ENCODE assay signal across 14 mouse cellular contexts in the genomic region with DNA sequence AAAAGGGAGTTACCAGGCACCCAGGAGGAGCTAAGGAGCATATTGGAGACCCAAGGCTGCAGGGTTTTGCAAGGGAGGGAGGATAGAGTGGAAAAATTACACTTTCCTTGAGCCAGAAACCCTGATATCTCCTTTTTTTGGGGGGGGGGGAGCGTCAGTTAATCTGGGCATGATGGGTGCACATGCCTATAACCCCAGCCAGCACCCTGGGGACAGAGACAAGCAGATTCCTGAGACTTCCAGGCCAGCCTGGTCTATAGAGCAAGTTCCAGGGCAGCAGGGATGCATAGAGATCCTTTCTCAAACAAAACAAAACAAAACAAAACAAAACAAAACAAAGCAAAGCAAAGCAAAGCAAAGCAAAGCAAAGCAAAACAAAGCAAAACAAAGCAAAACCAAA. TPM values are rescaled to one million over a fixed set of nuclear protein-coding genes. Genes with fewer than 3 reads are reported as not detected.
DNase-seq lines count a peak whose midpoint lies in the region; ATAC-seq and TF ChIP-seq lines count a peak whose summit lies in the region.
"Had no signal": no experiment of that assay in that cellular context is flagged by ENCODE, and none has a peak within 500 bp of the region (broad histone marks: within the 10 kb centered on the region; RNA-seq: fewer than 3 reads in every experiment).

No protein-coding gene starts in this region.

- 0 out of 2 replicates have a peak overlapping the region, but pooled peaks have one; percentile 0 for H3K4me2 ChIP-seq in kidney, embryonic 15.5 days
- peak overlapping the region; percentile 33 for H3K4me2 ChIP-seq in CH12.LX (ENCODE audit: insufficient read depth, low read depth, poor library complexity, severe bottlenecking)
- H3K4me2 ChIP-seq in intestine, embryonic 14.5 days (ENCODE audit: low read length): no peak overlapping the region
- H3K4me2 ChIP-seq: liver, embryonic 13.5 days; neural tube, embryonic 12.5 days had no signal

- dilution Hi-C loops in CH12.LX (cut with MboI; ENCODE audit: extremely low pct_ligation_motif_present, extremely low pct_unique_long_range_greater_than_20kb, low sequenced_read_pairs): no loop called here

- H3K27ac ChIP-seq in kidney, embryonic 15.5 days: peak overlapping the region; percentile 80
- H3K27ac ChIP-seq in CH12.LX (ENCODE audit: insufficient read depth, low read depth): peak overlapping the region; percentile 97
- peak overlapping the region; percentile 69; the same call in 1 of the 2 replicates for H3K27ac ChIP-seq in intestine, embryonic 14.5 days (ENCODE audit: low read depth)
- H3K27ac ChIP-seq: liver, embryonic 13.5 days; neural tube, embryonic 12.5 days had no signal

- TF ChIP-seq RAD21 in CH12.LX (IDR thresholded peaks at IDR 0.05; ENCODE audit: low read depth, low read length): no peak

- in situ Hi-C loops in CH12.LX (cut with MboI; ENCODE audit: low pct_ligation_motif_present, low pct_unique_long_range_greater_than_20kb, low sequenced_read_pairs): no loop called here

- no peak for DNase-seq in kidney, adult 8-10 months
- no peak for DNase-seq in CH12.LX (ENCODE audit: extremely low read depth)
- peak; percentile 24 for DNase-seq in NIH3T3 (ENCODE audit: low read depth)
- no peak for DNase-seq in intestine, embryonic 14.5 days (ENCODE audit: low spot score)
- no peak for DNase-seq in thymus, postnatal 10 days (ENCODE audit: low spot score in 2 of 2)
- no peak for DNase-seq in layer of hippocampus, postnatal 10 days (ENCODE audit: low spot score in 2 of 2)
- DNase-seq: liver, embryonic 13.5 days had no signal

- H3K9ac ChIP-seq in kidney, embryonic 15.5 days: no peak overlapping the region
- H3K9ac ChIP-seq in CH12.LX (ENCODE audit: insufficient read depth, low read depth): peak overlapping the region; percentile 28
- H3K9ac ChIP-seq in intestine, embryonic 14.5 days (ENCODE audit: low read length): no peak overlapping the region
- H3K9ac ChIP-seq: liver, embryonic 13.5 days; neural tube, embryonic 12.5 days had no signal

- H3K36me3 ChIP-seq in kidney, embryonic 15.5 days: no peaks in the 10 kb centered on the region
- no peaks in the 10 kb centered on the region for H3K36me3 ChIP-seq in CH12.LX (replicated peaks in 1 of 2; ENCODE audit: control insufficient read depth in 1 of 2, insufficient read depth in 1 of 2, low read length in 1 of 2)
- H3K36me3 ChIP-seq in intestine, embryonic 14.5 days (ENCODE audit: control insufficient read depth, insufficient read depth, low read length): no peaks in the 10 kb centered on the region
- H3K36me3 ChIP-seq: liver, embryonic 13.5 days; midbrain, embryonic 10.5 days; neural tube, embryonic 12.5 days had no signal

- H3K9me3 ChIP-seq in kidney, embryonic 15.5 days (replicated peaks): no peaks in the 10 kb centered on the region
- no peaks in the 10 kb centered on the region for H3K9me3 ChIP-seq in CH12.LX (replicated peaks; ENCODE audit: low read length)
- no peaks in the 10 kb centered on the region for H3K9me3 ChIP-seq in intestine, embryonic 14.5 days (ENCODE audit: control insufficient read depth, low read length)
- H3K9me3 ChIP-seq: liver, embryonic 13.5 days; midbrain, embryonic 10.5 days; neural tube, embryonic 12.5 days had no signal

- no peak for TF ChIP-seq POLR2A in CH12.LX (IDR thresholded peaks at IDR 0.05; ENCODE audit: low read depth, low read length)

- no peak for TF ChIP-seq CTCF in CH12.LX (conservative IDR thresholded peaks at IDR 0.05 in 1 of 2, IDR thresholded peaks at IDR 0.05 in 1 of 2; ENCODE audit: low read depth in 2 of 2, low read length in 2 of 2)

- H3K4me1 ChIP-seq in kidney, embryonic 15.5 days: peaks cover 30% of the 10 kb centered on the region
- peaks cover 37 to 68% of the 10 kb centered on the region in 2 experiments for H3K4me1 ChIP-seq in CH12.LX (ENCODE audit: control insufficient read depth in 1 of 2, insufficient read depth in 2 of 2)
- H3K4me1 ChIP-seq in intestine, embryonic 14.5 days (replicated peaks; ENCODE audit: control insufficient read depth, insufficient read depth, low read length): peaks cover 12% of the 10 kb centered on the region

- H3K79me2 ChIP-seq in CH12.LX (replicated peaks; ENCODE audit: control insufficient read depth, extremely low read depth, insufficient read depth, poor library complexity, severe bottlenecking): peaks cover 6% of the 10 kb centered on the region

- 70% methylated on average over 1 of the region's 1 CpGs for WGBS in kidney, embryonic 15.5 days
- WGBS in intestine, embryonic 14.5 days: 62% methylated on average over 1 of the region's 1 CpGs

- ATAC-seq in kidney, embryonic 15.5 days (replicated peaks; ENCODE audit: low FRiP score): no peak
- no peak for ATAC-seq in intestine, embryonic 14.5 days (replicated peaks; ENCODE audit: low FRiP score, low TSS enrichment, low read depth)
- no peak for ATAC-seq in granulocyte monocyte progenitor cell, adult 5-6 weeks (replicated peaks; ENCODE audit: poor library complexity, severe bottlenecking)
- ATAC-seq: hindbrain, embryonic 16.5 days had no signal

- no peak for TF ChIP-seq EP300 in CH12.LX (IDR thresholded peaks at IDR 0.05; ENCODE audit: low read length)

- H3K4me3 ChIP-seq in kidney, embryonic 15.5 days (replicated peaks): no peak overlapping the region
- no peak overlapping the region for H3K4me3 ChIP-seq in CH12.LX (replicated peaks in 1 of 3; ENCODE audit: low read depth in 2 of 3, low read length in 2 of 3, poor library complexity in 1 of 3)
- no peak overlapping the region for H3K4me3 ChIP-seq in intestine, embryonic 14.5 days (ENCODE audit: low read depth, low read length)
- H3K4me3 ChIP-seq: liver, embryonic 13.5 days; midbrain, embryonic 10.5 days; neural tube, embryonic 12.5 days had no signal

- no peaks in the 10 kb centered on the region for H3K27me3 ChIP-seq in kidney, embryonic 15.5 days
- H3K27me3 ChIP-seq in CH12.LX (replicated peaks): no peaks in the 10 kb centered on the region
- no peaks in the 10 kb centered on the region for H3K27me3 ChIP-seq in intestine, embryonic 14.5 days (replicated peaks; ENCODE audit: control insufficient read depth, insufficient read depth, low read length)
- H3K27me3 ChIP-seq: liver, embryonic 13.5 days; neural tube, embryonic 12.5 days had no signal

TF ChIP-seq in CH12.LX, 34 proteins besides CTCF, POLR2A, EP300 and RAD21:
- TF ChIP-seq TBP (conservative IDR thresholded peaks at IDR 0.05; ENCODE audit: low read depth, low read length) (no peak), NELFE (IDR thresholded peaks at IDR 0.05; ENCODE audit: low read depth, low read length) (no peak), SIN3A (IDR thresholded peaks at IDR 0.05; ENCODE audit: low read length) (no peak), MEF2A (IDR thresholded peaks at IDR 0.05; ENCODE audit: borderline replicate concordance, low read depth, low read length) (no peak), HCFC1 (IDR thresholded peaks at IDR 0.05; ENCODE audit: low read depth, low read length) (no peak), E2F4 (IDR thresholded peaks at IDR 0.05; ENCODE audit: insufficient replicate concordance, low read depth, low read length) (no peak), BHLHE40 (IDR thresholded peaks at IDR 0.05; ENCODE audit: low read depth, low read length) (no peak), RCOR1 (conservative IDR thresholded peaks at IDR 0.05; ENCODE audit: low read depth, low read length) (no peak), POLR2AphosphoS2 (IDR thresholded peaks at IDR 0.05; ENCODE audit: low read depth, low read length) (no peak)

RNA-seq across cellular contexts. Expression of a gene that starts 21.1 kb away (rescaled TPM):
- polyA plus RNA-seq in kidney, embryonic 15.5 days (2015; fragmentation: Nextera tagmentation; extraction: Ambion mirVana): not detected in 2 replicates
- total RNA-seq in CH12.LX (2012; rRNA removed) (4.6 and 6.5 TPM in 2 replicates), CH12.LX (2014; rRNA removed) (not detected in 2 replicates)
- 0.97 and 1.1 TPM in 2 replicates for polyA plus RNA-seq in CH12.LX (2012; ENCODE audit: insufficient read length, low read depth)
- not detected in 2 replicates for polyA plus RNA-seq in intestine, embryonic 14.5 days (2014; fragmentation: Nextera tagmentation; extraction: Ambion mirVana)
- total RNA-seq in granulocyte monocyte progenitor cell, adult 5-6 weeks (2014; fragmentation: Nextera tagmentation): not detected in 2 replicates
- not detected in 2 replicates for total RNA-seq in granulocyte monocyte progenitor cell, adult 5-6 weeks (2017)
- under 1 TPM in 1 of 2 experiments, not detected in 1; 0.56 TPM for total RNA-seq in layer of hippocampus, postnatal 10 days (2021)
- total RNA-seq: gastrocnemius, adult 8-10 months had no signal
- polyA plus RNA-seq: brain, embryonic 14.5 days; hindbrain, embryonic 16.5 days; liver, embryonic 13.5 days; midbrain, embryonic 10.5 days; neural tube, embryonic 12.5 days had no signal
